Mouse (Mus musculus): ENCODE measurements at regions not wholly inside any gene's neighbourhood (a gene's known extent, or its start where the extent isn't known, plus 50 kb on each side); places are given as distances from the start of the nearest gene placed in this dataset.

- TF ChIP-seq CTCF (IDR thresholded peaks at IDR 0.05; ENCODE audit: extremely low read depth, insufficient read depth, low read length) = no peak
- TF ChIP-seq POLR2A (IDR thresholded peaks at IDR 0.05; ENCODE audit: extremely low read depth, insufficient read depth, low read length) = no peak
Measured at GRCm38 (mm10) chr15:50283491-50283890, 3601.2 kb upstream of the Gm7489 start.

All from cortical plate, adult 2 months (tissue).